Comparison of ENCODE assay signal across 11 mouse cellular contexts in the genomic region with DNA sequence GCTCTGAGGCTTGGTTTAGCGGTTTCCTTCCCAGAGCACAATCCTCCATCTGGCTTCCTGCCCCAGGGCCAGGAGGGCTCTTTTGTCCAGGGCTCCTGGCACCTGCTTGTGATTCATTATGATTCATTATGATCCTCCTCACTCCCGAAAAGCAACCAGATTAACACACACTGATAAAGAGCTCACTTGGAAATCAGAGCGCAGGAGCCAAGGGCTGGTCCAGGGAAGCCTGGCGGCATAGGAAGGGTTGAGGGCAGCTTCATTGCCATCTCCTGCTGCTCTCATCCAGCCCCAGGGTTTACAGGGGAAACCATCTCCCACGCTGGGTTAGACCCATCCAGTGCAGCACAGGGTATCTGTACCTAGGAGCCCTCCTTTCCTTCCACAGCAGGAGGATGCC.
DNase-seq lines count a peak whose midpoint lies in the region; ATAC-seq and TF ChIP-seq lines count a peak whose summit lies in the region.
"Had no signal": no experiment of that assay in that cellular context is flagged by ENCODE, and none has a peak within 500 bp of the region (broad histone marks: within the 10 kb centered on the region; RNA-seq: fewer than 3 reads in every experiment).

No protein-coding gene starts in this region.

- H3K27me3 ChIP-seq in forebrain, postnatal 0 days (ENCODE audit: insufficient read depth, low read length) = no peaks in the 10 kb centered on the region
- no peaks in the 10 kb centered on the region for H3K27me3 ChIP-seq in midbrain, embryonic 16.5 days (ENCODE audit: control insufficient read depth, insufficient read depth, low read depth, low read length)

- TF ChIP-seq CTCF in forebrain, postnatal 0 days (IDR thresholded peaks at IDR 0.05; ENCODE audit: low read depth) = no peak

- 17% methylated on average over 5 of the region's 5 CpGs for WGBS in forebrain, postnatal 0 days
- WGBS in midbrain, embryonic 16.5 days = 15% methylated on average over 5 of the region's 5 CpGs

- H3K27ac ChIP-seq in forebrain, postnatal 0 days (ENCODE audit: low read depth, low read length) = no peak overlapping the region
- H3K27ac ChIP-seq in midbrain, embryonic 16.5 days (ENCODE audit: low read length) = no peak overlapping the region

- no peaks in the 10 kb centered on the region for H3K36me3 ChIP-seq in forebrain, postnatal 0 days (ENCODE audit: insufficient read depth)
- no peaks in the 10 kb centered on the region for H3K36me3 ChIP-seq in midbrain, embryonic 16.5 days (ENCODE audit: control insufficient read depth, insufficient read depth, low read length)

- H3K4me3 ChIP-seq in forebrain, postnatal 0 days (ENCODE audit: low read depth, low read length) = no peak overlapping the region
- no peak overlapping the region for H3K4me3 ChIP-seq in midbrain, embryonic 16.5 days (ENCODE audit: low read depth, low read length)

- H3K9me3 ChIP-seq in forebrain, postnatal 0 days (ENCODE audit: low read length) = no peaks in the 10 kb centered on the region
- no peaks in the 10 kb centered on the region for H3K9me3 ChIP-seq in midbrain, embryonic 16.5 days (replicated peaks; ENCODE audit: control insufficient read depth, low read length, poor library complexity, severe bottlenecking)

- DNase-seq in kidney, postnatal 10 days = peak; percentile 25
- no peak for DNase-seq in kidney, adult 9 months
- peak; percentile 17 for DNase-seq in cerebellum, adult 9-11 months
- peak; percentile 39 for DNase-seq in forebrain, postnatal 0 days
- no peak for DNase-seq in heart, postnatal 36 days
- no peak for DNase-seq in left cerebral cortex, postnatal 10 days (ENCODE audit: extremely low spot score in 1 of 2, low spot score in 2 of 2)
- DNase-seq: heart, adult 18-20 months; kidney, postnatal 36 days; lung, adult 18-20 months had no signal

- H3K4me1 ChIP-seq in forebrain, postnatal 0 days (ENCODE audit: insufficient read depth) = 0 out of 2 replicates have a peak, but pooled peaks cover 2% of the 10 kb centered on the region
- H3K4me1 ChIP-seq in midbrain, embryonic 16.5 days (ENCODE audit: control insufficient read depth, insufficient read depth, low read length) = peaks cover 7% of the 10 kb centered on the region; the same call in 1 of the 2 replicates

- no peak overlapping the region for H3K4me2 ChIP-seq in forebrain, postnatal 0 days (ENCODE audit: low read depth)
- H3K4me2 ChIP-seq in midbrain, embryonic 16.5 days (ENCODE audit: low read length) = no peak overlapping the region

- intact Hi-C loops in heart, postnatal 36 days (cut with DNase I) = no loop called here
- intact Hi-C loops in left cerebral cortex, postnatal 10 days (cut with DNase I) = no loop called here

- peak; percentile 23; the same call in 1 of the 2 replicates for ATAC-seq in forebrain, postnatal 0 days
- peak; percentile 45; the same call in 1 of the 2 replicates for ATAC-seq in midbrain, embryonic 16.5 days
- ATAC-seq: CD4-positive, CD25-positive, alpha-beta regulatory T cell, adult 4 months had no signal

- no peak overlapping the region for H3K9ac ChIP-seq in forebrain, postnatal 0 days
- H3K9ac ChIP-seq in midbrain, embryonic 16.5 days (ENCODE audit: low read depth, low read length) = no peak overlapping the region

Comparison
In these comparisons a context has a peak if more than half of its experiments do, and no peak if none do; other contexts are left out.
1. DNase-seq: peak in kidney, postnatal 10 days (single experiment), cerebellum, adult 9-11 months (single experiment) and forebrain, postnatal 0 days (single experiment); none in kidney, adult 9 months (single experiment), heart, postnatal 36 days (0 of 2) and left cerebral cortex, postnatal 10 days (0 of 2).